Mouse (Mus musculus) gastrocnemius, postnatal 4 days (tissue): Measurements from ENCODE around the gene Olfr948. TPM values are rescaled to one million over a fixed set of nuclear protein-coding genes. Genes with fewer than 3 reads are reported as not detected.

Source experiments
- DNase-seq, 2 experiments: peaks; one replicate each; pipeline ENCODE4 v3.0.0; 2021 to 2022; ENCODE audit warnings: low spot score in 2 of 2, mixed read lengths in 2 of 2
- long read RNA-seq, 2 experiments: library from polyadenylated mRNA; stranded (forward); transcript quantifications; one replicate each; pipeline ENCODE4 v2.0.0; 2021
- total RNA-seq, 2 experiments: library from RNA; stranded (reverse); gene quantifications; 2 replicates each; pipeline ENCODE4 v1.2.3; 2021

The Olfr948 gene
- total RNA-seq, result not detected
- long read RNA-seq, experiment 1, result 0 reads
- long read RNA-seq, experiment 2, result 0 reads

GRCm38 (mm10) chr9:39325945-39326344 is at the start of gene Olfr948:
TSS of gene Olfr948 (minus strand) at chr9:39326045.
- no peak for DNase-seq

GRCm38 (mm10) chr9:39287136-39287535 is 38.7 kb downstream of the Olfr948 start:
- no peak for DNase-seq

- no peak for DNase-seq
Measured at GRCm38 (mm10) chr9:39276718-39277117, 49.1 kb downstream of the Olfr948 start, which contains the start of gene Olfr945. TSS of gene Olfr945 (minus strand) at chr9:39276818.

Other genes with a start within 250 kb of the Olfr948 start
- gene Olfr938, start 247.2 kb downstream of the Olfr948 start, total RNA-seq, result not detected
- not detected for gene Olfr27, start 197.9 kb downstream of the Olfr948 start, total RNA-seq
- gene Olfr943, start 159.7 kb downstream of the Olfr948 start, total RNA-seq, result not detected
- gene Olfr944, start 124.1 kb downstream of the Olfr948 start, total RNA-seq, result not detected
- gene Olfr1537, start 76.1 kb downstream of the Olfr948 start, total RNA-seq, result not detected
- gene Olfr945, start 49.2 kb downstream of the Olfr948 start, total RNA-seq, result not detected
- gene Olfr951, start 61.4 kb upstream of the Olfr948 start, total RNA-seq, result not detected
- gene Olfr952, start 101.1 kb upstream of the Olfr948 start, total RNA-seq, result not detected
- not detected for gene Olfr954, start 130.7 kb upstream of the Olfr948 start, total RNA-seq
- gene Olfr955, start 145.9 kb upstream of the Olfr948 start, total RNA-seq, result not detected
- not detected for gene Olfr44, start 167.9 kb upstream of the Olfr948 start, total RNA-seq
- gene Olfr957, start 189.8 kb upstream of the Olfr948 start, total RNA-seq, result not detected
- gene Olfr958, start 228.0 kb upstream of the Olfr948 start, total RNA-seq, result not detected
- not detected for gene Olfr959, start 249.5 kb upstream of the Olfr948 start, total RNA-seq